Mouse (Mus musculus): ENCODE measurements around the gene Wdr45b.

GRCm38 (mm10) chr11:121340287-121340686 is 14.0 kb downstream of the Wdr45b start:
- no peak for TF ChIP-seq CTCF (IDR thresholded peaks at IDR 0.05; ENCODE audit: borderline replicate concordance, insufficient read depth, low read length)
- no peak for TF ChIP-seq POLR2A (IDR thresholded peaks at IDR 0.05; ENCODE audit: low read depth, low read length)
